Mouse (Mus musculus): ENCODE data around the gene Pcgf2. TPM values are rescaled to one million over a fixed set of nuclear protein-coding genes. Genes with fewer than 3 reads are reported as not detected.
A peak's percentile ranks its signal among the peaks of the same experiment; 100 is the strongest.
"Not testable (repeated sequence)": the region's sequence is repeated elsewhere in the genome, so short reads cannot be mapped to it uniquely, and the experiment has no call there.

Pcgf2 gene
- total RNA-seq, 2 experiments from 2014 or later, result 30.1 to 30.3 TPM

GRCm38 (mm10) chr11:97718281-97718860 is 18.1 kb upstream of the Pcgf2 start:
- intact Hi-C loops (cut with DNase I), result no loop called here
- DNase-seq (ENCODE audit: low spot score in 2 of 2), result no peak

- DNase-seq (ENCODE audit: low spot score in 2 of 2), result no peak
- intact Hi-C loops (cut with DNase I), result no loop called here
Observed at GRCm38 (mm10) chr11:97717369-97718280, 17.3 kb upstream of the Pcgf2 start.

GRCm38 (mm10) chr11:97716021-97716420 is 15.7 kb upstream of the Pcgf2 start:
- DNase-seq (ENCODE audit: low spot score in 2 of 2), result no peak
- intact Hi-C loops (cut with DNase I), result no loop called here

- peak in 1 of 2 experiments; percentile 79 for DNase-seq (ENCODE audit: low spot score in 2 of 2)
- intact Hi-C loops (cut with DNase I), result no loop called here
Observed at GRCm38 (mm10) chr11:97714784-97715760, 14.8 kb upstream of the Pcgf2 start.

- no peak for DNase-seq (ENCODE audit: low spot score in 2 of 2)
- intact Hi-C loops (cut with DNase I), result no loop called here
Observed at GRCm38 (mm10) chr11:97714356-97714755, 14.1 kb upstream of the Pcgf2 start.

- intact Hi-C loops (cut with DNase I), result no loop called here
- peak in 1 of 2 experiments; percentile 47 for DNase-seq (ENCODE audit: low spot score in 2 of 2)
Observed at GRCm38 (mm10) chr11:97713896-97714295, 13.6 kb upstream of the Pcgf2 start.

GRCm38 (mm10) chr11:97712286-97712685 is 12.0 kb upstream of the Pcgf2 start:
- no peak for DNase-seq (ENCODE audit: low spot score in 2 of 2)
- intact Hi-C loops (cut with DNase I), result no loop called here

GRCm38 (mm10) chr11:97711200-97711900 is 11.1 kb upstream of the Pcgf2 start:
- no peak for DNase-seq (ENCODE audit: low spot score in 2 of 2)
- intact Hi-C loops (cut with DNase I), result no loop called here

GRCm38 (mm10) chr11:97710067-97710466 is 9.8 kb upstream of the Pcgf2 start:
- intact Hi-C loops (cut with DNase I), result not testable (repeated sequence)

GRCm38 (mm10) chr11:97703039-97703826 is 2.9 kb upstream of the Pcgf2 start, which contains the start of gene Psmb3:
Gene Psmb3, plus strand, starts transcription at chr11:97703399.
- intact Hi-C loops (cut with DNase I), result no loop called here
- peak; percentile 100 for DNase-seq (ENCODE audit: low spot score in 2 of 2)

More at GRCm38 (mm10) chr11:97710067-97710466, 9.8 kb upstream of the Pcgf2 start:
- not testable (repeated sequence) for DNase-seq (ENCODE audit: low spot score in 2 of 2)

- intact Hi-C loops (cut with DNase I), result no loop called here
- peak; percentile 90 to 94 for DNase-seq (ENCODE audit: low spot score in 2 of 2)
Observed at GRCm38 (mm10) chr11:97702393-97702745, 2.1 kb upstream of the Pcgf2 start.

- no peak for DNase-seq (ENCODE audit: low spot score in 2 of 2)
- intact Hi-C loops (cut with DNase I), result no loop called here
Observed at GRCm38 (mm10) chr11:97701581-97702392, 1.5 kb upstream of the Pcgf2 start.

GRCm38 (mm10) chr11:97700746-97701580 is 666 bp upstream of the Pcgf2 start:
- DNase-seq (ENCODE audit: low spot score in 2 of 2), result peak in 1 of 2 experiments; percentile 40
- intact Hi-C loops (cut with DNase I), result no loop called here

- DNase-seq (ENCODE audit: low spot score in 2 of 2), result peak; percentile 86 to 87
- intact Hi-C loops (cut with DNase I), result loop anchor here (2.0 to 10.0 kb wide), 3 partner anchors 37 to 205 kb away; partner anchors contain the start of genes Mllt6 and Pip4k2b
Observed at GRCm38 (mm10) chr11:97699626-97700002, 683 bp downstream of the Pcgf2 start.

GRCm38 (mm10) chr11:97698741-97699611 is 1.3 kb downstream of the Pcgf2 start:
- no peak for DNase-seq (ENCODE audit: low spot score in 2 of 2)
- intact Hi-C loops (cut with DNase I), result loop anchor here (2.0 to 10.0 kb wide), 3 partner anchors 37 to 204 kb away; partner anchors contain the start of genes Mllt6 and Pip4k2b

Measured in left cerebral cortex, postnatal 25 days (tissue).